Mouse (Mus musculus) cerebellum, adult (tissue): ENCODE results near the gene Tgfb1.
"Not testable (repeated sequence)": the region's sequence is repeated elsewhere in the genome, so short reads cannot be mapped to it uniquely, and the experiment has no call there.

Source experiments
- ATAC-seq: cut with Nextera tagmentation; 2 replicates; pipeline ENCODE4 v1.9.2; 2017; ENCODE audit warnings: mild to moderate bottlenecking, moderate library complexity, mixed read lengths; ENCODE audit not compliant: insufficient number of reproducible peaks, low FRiP score, low TSS enrichment

Tgfb1 gene

DNA sequence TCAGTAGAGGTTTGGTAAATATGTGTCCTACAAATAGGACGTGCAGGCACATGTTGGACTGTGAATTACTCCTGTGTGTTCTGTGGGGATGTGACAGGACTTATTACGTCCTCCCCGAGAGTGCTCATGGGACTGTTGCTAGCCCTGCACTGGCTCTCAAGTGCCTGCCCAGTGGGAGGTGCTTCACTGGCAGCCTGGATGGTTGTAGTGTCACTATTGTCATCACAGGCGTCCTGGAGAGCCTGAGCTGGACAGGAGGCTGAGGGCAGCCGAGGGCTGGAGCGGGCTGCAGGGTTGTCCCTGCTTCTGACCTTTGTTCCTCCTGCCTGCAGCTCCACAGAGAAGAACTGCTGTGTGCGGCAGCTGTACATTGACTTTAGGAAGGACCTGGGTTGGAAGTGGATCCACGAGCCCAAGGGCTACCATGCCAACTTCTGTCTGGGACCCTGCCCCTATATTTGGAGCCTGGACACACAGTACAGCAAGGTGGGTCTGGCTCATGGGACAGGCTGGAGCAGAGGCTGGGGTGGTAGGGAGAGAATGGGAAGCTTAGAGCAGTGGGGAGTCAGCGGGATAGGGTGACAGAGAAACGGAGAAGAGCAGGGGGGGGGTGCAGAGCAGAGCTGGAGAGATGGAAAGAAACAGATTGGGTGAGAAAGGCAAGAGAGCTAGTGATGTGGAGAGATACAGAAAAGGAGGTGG is 17.1 kb downstream of the Tgfb1 start:
- ATAC-seq: no peak

DNA sequence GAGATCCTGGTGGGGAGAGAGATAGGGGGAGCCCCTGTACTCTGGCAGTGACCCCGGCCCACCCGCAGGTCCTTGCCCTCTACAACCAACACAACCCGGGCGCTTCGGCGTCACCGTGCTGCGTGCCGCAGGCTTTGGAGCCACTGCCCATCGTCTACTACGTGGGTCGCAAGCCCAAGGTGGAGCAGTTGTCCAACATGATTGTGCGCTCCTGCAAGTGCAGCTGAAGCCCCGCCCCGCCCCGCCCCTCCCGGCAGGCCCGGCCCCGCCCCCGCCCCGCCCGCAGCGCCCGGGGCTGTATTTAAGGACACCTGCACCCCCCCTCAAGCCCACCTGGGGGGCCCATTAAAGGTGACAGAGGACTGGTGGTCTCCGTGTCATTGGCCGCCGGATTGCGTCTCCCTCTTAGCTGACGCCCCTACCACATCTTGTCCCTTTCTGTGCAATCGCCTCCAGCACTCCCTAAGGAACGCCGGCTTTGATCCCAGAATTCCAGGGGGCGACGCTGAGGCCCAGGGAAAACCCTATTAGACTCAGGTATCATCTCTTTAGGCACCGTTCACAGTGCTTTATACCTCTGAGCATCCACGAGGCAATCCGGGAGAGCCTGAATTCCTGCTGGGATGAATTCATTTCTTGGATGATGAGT is 18.0 kb downstream of the Tgfb1 start:
- no peak for ATAC-seq

DNA sequence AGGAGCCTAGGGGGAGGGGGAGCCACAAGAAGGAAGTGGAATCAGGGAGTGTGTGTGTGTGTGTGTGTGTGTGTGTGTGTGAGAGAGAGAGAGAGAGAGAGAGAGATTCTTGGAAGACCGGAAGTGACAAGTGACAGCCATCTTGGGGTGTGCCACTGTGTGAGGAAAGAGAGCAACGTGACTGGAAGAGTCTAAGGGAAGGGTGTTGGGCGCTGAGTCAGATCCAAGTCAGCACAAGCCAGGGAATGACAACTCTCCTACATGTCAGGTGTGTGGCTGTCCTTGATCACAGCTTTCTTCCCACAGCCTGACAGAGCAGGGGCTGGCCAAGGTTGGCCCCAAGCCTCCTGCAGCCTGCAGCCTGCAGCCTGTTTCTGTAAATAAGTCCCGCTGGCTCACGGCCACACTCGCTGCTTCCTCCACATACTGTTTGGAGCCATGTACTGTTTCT is 19.0 kb downstream of the Tgfb1 start:
- ATAC-seq: no peak

DNA sequence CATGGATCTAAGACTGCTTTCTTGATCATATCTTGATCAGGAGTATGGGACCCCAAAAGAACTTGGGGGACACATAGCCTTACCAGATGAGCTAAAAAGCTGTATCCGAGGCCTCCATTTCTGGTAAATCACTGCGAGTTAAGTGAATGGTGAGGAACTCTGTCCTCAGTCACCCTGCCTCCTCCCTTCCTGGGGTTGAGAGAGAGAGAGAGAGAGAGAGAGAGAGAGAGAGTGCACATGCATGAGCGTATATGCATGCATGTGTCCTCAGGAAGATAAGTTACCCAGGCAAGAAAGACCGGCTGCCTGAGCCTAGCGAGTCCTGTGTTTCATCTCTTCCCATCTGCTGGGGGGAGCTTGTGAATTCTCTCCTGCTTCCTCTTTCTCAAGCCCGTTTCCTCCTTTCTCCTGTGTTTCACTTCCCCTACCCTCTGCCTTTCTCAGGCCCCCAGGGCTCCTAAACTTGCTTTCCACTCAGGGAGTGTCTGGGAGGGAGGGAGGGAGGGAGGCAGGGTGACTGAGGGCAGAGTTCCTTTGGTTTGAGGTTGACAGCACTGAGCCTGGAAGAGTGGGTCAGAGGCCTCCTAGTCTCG is 19.9 kb downstream of the Tgfb1 start:
- ATAC-seq: no peak

DNA sequence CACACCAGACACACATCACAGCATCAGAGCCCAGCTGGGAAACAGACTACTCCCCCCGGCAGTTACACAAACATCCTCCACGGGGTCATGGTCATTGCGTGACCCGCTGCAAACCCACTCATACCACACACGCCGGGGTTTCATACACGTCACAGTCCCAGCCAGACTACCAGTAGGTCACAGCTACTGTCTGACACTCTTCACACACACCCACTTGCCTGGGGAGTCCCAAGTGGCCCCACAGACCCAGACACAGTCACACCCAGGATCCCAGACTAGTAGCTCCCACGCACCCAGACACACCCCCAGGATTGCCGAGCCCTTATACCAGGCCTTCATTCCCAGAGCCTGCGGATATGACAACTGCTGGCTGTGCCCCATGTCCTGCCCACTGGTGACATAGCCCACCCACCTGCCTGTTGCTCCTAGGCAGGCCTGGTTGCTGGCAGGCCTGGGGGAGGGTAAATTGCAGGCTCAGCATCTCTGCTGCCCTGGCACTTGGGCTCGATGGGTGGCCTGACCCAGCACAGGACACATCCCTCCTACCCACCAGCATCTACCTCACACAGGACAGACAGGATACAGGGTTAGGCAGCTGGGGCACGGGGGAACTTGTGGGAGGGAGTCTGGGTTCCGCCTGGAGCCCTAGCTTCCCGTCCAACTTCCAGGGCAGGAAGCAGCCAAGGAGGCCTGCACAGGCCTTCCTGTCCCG is 20.9 kb downstream of the Tgfb1 start:
- ATAC-seq: no peak

DNA sequence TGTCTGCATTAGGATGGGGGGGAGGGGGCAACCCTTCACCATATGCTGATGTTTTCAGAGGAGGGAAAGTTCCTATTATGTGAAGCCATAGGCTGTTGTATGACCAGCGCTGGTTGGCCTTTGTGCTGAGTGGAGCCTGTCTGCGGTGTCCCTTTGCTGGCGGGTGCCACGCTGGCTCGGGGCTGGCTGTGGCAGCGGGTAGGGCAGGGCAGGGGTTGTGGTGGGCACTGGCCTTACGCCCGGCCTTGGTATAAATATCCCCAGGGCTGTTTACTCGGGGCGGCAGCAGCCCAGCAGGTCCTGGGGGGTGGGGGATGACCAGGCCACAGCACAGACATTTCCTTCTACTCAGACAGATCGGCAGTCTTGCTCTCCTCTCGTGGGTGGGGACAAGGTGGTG is 23.2 kb downstream of the Tgfb1 start:
- no peak for ATAC-seq

DNA sequence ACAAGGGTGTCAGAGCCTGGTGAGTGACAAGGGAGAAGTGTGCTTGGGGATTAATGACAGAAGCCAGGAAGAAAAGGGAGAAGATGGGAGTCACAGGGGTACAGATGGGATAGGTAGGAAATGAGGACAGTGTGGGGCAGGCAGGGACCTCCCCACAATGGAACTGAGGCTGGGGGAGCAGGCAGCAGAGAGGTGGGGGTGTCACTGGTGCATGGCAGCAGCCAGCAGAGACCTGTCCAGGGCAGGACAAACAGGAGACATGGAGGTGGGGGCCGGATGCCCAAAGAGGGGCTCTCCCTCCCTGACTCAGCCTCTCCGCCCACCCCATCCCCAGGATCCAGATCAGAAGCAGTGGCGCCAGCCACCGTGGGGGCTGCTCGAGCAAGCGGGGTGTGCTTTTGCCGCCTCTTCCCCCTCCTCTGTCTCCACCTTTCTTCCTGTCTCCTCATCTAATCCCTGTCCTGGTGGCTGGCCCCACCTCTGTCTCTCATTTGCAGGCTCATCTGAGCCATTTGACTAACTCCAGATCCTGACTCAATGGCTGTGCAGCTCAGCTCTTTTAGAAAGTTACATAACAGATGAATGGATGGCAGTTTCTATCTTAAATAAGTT is 23.8 kb downstream of the Tgfb1 start:
- ATAC-seq: no peak

DNA sequence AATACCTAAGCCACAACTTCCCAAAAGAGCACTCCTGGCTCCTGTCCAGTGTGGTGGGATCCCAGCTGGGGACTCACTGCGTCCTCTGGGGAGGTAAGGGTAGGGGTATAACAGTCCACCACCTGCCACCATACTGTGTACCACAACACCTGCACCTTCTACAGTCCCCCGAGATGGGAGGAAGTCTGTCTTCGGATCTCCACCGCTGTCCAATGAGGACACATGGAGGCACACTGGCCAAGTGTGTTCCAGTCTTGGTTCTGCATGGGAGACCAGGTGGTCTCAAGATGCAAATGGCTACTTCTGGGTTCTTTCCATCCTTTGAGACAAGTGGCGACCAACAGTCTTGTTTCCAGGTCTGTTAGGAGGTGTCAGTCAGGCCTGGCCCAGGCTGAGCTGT is 24.4 kb downstream of the Tgfb1 start:
- no peak for ATAC-seq

DNA sequence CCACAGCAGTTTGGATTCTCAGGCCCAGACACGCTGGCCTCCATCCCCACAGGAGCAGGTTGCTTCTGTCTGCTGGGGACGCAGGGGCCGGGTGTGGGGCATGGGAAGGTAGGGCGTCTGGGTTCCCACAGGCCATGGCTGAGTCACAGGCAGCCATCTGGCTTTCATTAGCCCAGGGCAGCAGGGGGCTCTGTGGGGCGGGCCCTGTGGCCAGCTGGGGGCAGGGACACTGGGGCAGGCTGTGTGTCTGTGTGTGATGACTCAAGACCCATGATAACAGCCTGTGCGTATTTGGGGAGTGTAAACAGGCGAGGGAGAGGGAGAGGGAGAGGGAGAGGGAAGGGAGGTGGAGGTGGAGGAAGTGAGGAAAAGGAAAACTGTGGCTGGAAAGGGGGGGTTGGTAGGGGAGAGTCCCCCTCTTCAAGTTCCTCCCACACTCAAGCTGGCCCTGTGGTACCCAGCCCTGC is 25.0 kb downstream of the Tgfb1 start:
- ATAC-seq: no peak

DNA sequence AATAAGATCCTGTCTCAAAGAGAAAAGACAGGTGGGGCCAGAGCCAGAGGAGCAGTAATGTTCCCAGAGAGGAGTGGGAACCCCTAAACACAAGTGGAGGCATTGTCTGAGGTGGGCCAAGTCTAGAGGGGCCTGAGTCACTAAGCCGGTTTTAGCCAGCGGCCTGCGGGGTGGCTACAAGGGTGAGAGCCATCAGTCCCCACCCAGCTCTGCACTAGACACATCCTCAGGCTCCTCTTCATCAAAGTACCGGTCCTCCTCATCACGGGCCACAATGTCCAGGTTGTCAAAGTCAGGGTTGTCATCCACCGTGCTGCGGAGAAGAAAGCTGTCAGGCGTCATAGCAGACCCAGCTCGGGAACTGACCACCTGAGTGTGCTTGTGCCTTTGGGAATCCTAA is 26.0 kb downstream of the Tgfb1 start:
- ATAC-seq: no peak

DNA sequence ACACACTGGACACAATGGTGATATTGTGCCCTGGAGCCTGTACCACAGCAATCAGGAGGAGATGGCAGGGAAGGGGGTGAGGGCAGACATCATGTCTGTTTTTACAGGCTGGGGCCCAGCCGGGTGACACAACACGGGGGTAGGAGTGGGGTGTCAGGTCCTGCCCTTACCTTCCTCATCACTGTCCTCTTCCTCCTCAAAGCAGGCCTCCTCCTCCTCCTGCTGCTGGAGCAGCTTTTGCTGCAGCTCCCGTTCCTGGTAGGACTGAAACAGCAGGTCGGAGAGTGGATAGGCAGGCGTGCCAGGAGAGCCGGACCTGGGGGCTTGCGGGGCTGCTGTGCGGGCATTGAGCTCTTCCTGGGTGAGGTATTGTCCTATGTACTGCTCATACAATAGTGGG is 27.8 kb downstream of the Tgfb1 start:
- ATAC-seq: no peak

DNA sequence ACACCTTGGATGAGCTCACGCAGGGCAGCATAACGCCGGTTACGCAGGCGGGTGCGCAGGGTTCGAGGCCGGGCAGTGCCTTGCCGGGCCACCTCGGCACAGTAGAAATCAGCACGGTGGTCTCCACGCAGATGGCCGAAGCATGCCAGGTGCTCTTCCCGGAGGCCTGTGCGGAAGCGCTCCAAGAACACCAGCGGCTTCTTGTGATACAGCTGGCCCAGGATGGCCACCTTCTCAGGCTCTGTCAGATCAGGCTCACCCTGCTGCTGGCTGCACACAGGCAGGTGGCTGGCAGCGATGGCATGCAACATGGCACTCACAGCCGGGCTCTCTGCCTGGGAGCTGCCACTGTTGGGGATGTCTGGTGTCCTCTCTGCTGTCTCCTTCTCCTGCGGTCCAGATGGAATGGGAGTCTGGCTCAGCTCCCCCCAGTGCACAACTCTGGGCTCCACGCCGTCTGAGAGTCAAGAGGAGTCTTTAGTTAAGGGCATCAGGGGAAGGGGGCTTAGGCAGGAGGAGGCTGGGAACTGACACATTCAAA is 29.0 kb downstream of the Tgfb1 start:
- no peak for ATAC-seq

DNA sequence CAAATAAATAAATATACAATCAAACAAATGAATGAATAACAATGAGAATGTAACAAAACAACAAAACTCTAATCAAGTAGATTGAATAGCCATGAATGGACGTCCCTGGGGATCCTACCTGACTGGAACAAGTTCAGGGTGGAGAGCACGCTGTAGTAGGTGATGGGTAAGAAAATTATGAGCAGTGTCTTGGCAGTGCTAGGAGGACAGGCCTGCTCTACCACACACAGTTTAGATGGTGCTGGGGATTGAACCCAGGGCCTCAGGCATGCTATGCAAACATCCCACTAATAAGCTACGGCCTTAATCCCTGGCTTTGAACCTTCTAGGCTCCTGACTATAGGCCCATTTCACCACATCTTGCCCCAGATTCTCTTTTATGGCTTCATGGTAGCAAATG is 30.7 kb downstream of the Tgfb1 start:
- ATAC-seq: no peak

DNA sequence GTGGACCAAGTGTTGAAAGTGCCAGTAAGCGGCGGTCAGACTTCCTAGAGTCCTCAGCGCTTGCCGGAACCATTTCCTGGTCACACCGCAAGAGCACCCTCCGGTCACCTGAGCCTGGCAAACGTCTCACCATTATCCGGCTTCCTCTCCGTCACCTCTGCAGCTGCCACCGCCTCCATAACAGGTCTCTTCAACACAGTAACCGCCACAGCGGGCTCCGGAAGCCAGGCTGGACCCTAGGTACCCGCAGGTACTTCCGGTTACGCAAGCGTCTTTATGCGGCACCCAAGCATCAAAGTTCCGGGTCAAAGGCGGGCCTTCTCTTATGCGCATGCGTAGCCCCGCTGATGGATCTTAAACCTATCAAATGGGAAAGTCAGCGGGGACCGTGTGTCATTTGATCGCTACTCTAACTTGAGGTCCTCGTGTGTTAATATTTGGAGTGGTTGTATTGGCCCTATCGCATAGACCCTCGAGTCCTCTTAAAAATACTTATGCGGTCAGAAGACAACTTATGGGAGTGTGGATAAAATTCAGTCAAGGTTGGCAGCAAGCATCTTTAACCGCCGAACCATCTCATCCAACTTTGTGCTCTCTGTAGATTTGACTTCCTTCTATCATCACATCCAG is 32.1 kb downstream of the Tgfb1 start, which contains the start of gene Ccdc97:
Gene Ccdc97, minus strand, starts transcription at position 301 of the 630 bp plus-strand sequence.
- ATAC-seq: peak; percentile 85

DNA sequence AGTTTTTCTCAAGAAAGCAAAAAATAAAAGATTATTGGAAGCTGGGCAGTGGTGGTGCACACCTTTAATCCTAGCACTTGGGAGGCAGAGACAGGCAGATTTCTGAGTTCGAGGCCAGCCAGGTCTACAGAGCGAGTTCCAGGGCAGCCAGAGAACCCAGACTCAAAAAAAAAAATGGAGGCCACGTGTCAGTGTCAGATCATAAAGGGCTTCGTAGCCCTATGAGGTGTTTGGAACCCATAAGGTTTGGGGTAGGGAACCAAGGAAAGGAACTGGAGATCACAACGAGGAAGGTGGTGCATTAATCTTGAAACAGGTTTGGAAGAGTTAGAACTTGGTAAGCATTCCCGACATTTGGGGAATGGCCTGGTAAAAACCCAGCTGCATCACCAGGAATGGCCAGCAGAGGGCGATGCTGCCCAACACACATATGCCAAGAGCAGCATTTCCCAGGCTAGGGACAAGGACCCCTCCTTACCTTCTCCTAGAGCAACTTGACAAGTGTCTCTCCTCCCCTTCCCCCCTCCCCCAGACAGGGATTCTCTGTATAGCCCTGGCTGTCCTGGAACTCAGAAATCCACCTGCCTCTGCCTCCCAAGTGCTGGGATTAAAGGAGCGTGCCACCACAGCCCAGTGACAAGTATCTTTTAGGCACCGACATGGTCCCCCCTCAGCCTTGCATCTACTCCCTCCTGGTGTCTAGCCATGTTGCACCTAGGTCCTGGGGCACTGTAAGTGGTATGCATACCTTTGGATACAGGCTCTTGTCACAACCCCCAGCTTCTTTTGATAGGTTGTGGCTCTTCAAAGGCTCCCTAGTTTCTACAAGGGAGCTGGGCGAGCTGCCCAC is 33.2 kb downstream of the Tgfb1 start:
- no peak for ATAC-seq

DNA sequence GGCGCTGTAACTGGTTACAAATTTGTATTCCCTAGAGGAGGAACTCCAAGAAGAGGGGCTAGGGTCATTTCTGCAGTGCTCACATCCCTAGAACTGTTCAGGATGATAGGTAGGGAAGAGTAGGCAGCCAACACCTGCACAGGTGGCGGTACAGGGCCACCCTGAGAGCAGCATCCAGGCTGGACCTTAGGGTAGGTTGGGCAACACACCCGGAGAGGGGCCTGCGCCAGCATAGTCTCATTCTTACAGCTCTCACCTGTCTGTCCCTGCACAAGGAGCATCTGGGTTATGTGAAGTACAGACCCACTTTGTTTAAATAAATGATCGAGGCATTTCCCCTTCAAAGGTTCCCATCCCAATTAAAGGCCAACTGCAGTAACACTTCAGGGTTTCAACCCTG is 34.0 kb downstream of the Tgfb1 start:
- ATAC-seq: no peak

DNA sequence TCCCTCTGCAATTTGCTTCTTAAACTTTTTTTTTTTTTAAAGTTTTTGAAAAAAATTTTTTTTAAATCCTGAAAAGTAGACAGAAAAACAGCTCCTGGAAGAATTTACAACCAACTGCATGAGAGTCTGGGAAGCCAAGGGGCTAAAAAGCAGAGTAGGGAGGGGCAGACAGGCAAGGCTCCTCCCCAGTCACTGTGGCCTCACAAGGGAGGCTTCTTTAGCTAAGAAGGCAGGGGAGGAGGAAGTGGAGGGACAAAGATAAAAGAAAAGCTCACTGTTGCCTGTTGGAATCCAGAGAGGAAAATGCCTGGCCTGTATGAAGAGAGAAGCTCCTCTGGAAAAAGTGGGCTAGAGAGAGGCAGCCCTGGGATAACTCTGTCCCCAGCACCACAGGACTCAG is 35.0 kb downstream of the Tgfb1 start:
- ATAC-seq: not testable (repeated sequence)

DNA sequence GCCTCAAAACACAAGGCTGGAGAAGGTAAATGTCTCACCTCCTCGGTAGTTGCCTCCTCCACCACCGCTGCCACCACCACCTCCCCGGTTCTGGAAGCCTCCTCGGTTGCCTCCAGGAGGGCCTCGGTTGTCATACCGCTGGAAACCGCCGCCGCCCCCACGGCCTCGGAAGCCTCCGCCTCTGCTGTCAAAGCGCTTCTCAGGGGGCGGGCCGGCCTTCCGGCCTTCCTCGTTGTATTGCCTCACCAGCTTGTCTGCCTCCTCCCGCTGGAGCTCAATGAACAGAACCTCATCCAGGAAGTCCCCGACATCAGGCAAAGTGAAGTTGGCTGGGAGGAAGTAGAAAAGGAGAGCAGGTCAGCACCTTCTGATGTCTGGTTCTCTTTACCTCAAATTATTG is 39.1 kb downstream of the Tgfb1 start:
- no peak for ATAC-seq

DNA sequence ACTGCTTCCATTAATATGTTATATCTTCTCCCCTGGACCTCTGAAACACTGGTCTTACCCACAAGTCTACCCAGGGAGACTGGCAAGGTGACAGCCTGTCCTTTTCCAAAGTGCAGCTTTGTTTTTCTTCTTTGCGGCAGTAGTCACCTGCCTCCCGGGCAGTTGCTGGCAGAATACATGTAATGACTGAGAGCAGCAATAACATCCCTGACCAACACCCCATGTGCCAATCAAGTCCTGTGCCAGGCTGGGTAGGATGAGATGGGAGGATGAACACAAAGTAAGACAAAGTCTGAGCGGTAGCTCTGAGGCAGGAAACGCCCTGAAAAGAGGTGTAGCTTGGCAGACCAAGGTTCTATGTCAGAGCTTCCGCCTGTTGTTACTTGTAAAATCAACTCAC is 41.0 kb downstream of the Tgfb1 start:
- no peak for ATAC-seq
